12 mouse cellular contexts compared by ENCODE assay signal in genomic region chr13:83988517-83988916, GRCm38 (mm10).
DNase-seq lines count a peak whose midpoint lies in the region; ATAC-seq and TF ChIP-seq lines count a peak whose summit lies in the region.
"Had no signal": no experiment of that assay in that cellular context is flagged by ENCODE, and none has a peak within 500 bp of the region (broad histone marks: within the 10 kb centered on the region; RNA-seq: fewer than 3 reads in every experiment).

No protein-coding gene starts in this region.

- H3K27me3 ChIP-seq in cerebellum, adult 2 months (ENCODE audit: control insufficient read depth, insufficient read depth, low read length), result no peaks in the 10 kb centered on the region
- H3K27me3 ChIP-seq in forebrain, embryonic 15.5 days, result no peaks in the 10 kb centered on the region
- no peaks in the 10 kb centered on the region for H3K27me3 ChIP-seq in midbrain, embryonic 12.5 days
- H3K27me3 ChIP-seq in intestine, postnatal 0 days (replicated peaks; ENCODE audit: control insufficient read depth, insufficient read depth, low read length), result no peaks in the 10 kb centered on the region

- H3K4me3 ChIP-seq in cerebellum, adult 2 months (replicated peaks; ENCODE audit: insufficient read depth, low read depth, low read length), result no peak overlapping the region
- no peak overlapping the region for H3K4me3 ChIP-seq in forebrain, embryonic 15.5 days
- H3K4me3 ChIP-seq in midbrain, embryonic 12.5 days, result no peak overlapping the region
- H3K4me3 ChIP-seq in intestine, postnatal 0 days (ENCODE audit: low read depth, low read length), result no peak overlapping the region
- H3K4me3 ChIP-seq: heart, adult 2 months had no signal

- no peaks in the 10 kb centered on the region for H3K36me3 ChIP-seq in forebrain, embryonic 15.5 days
- H3K36me3 ChIP-seq in midbrain, embryonic 12.5 days, result no peaks in the 10 kb centered on the region
- no peaks in the 10 kb centered on the region for H3K36me3 ChIP-seq in intestine, postnatal 0 days (ENCODE audit: control insufficient read depth, insufficient read depth)

- no peak for TF ChIP-seq POLR2A in cerebellum, adult 2 months (IDR thresholded peaks at IDR 0.05; ENCODE audit: borderline replicate concordance, insufficient read depth, low read length)

- ATAC-seq in cerebellum, adult (ENCODE audit: insufficient number of reproducible peaks, low FRiP score, low TSS enrichment), result peak; percentile 41; the same call in 1 of the 2 replicates
- no peak for ATAC-seq in forebrain, embryonic 15.5 days (replicated peaks)
- ATAC-seq in midbrain, embryonic 12.5 days (ENCODE audit: low FRiP score, low read depth), result no peak
- no peak for ATAC-seq in intestine, postnatal 0 days
- ATAC-seq: liver, postnatal 0 days had no signal

- 20% methylated on average over 4 of the region's 4 CpGs for WGBS in cerebellum, adult 2 months
- WGBS in forebrain, embryonic 15.5 days, result 24% methylated on average over 4 of the region's 4 CpGs
- WGBS in midbrain, embryonic 12.5 days, result 50% methylated on average over 4 of the region's 4 CpGs
- 62% methylated on average over 4 of the region's 4 CpGs for WGBS in intestine, postnatal 0 days

- no peak overlapping the region for H3K9ac ChIP-seq in forebrain, embryonic 15.5 days (replicated peaks)
- no peak overlapping the region for H3K9ac ChIP-seq in midbrain, embryonic 12.5 days (replicated peaks)
- no peak overlapping the region for H3K9ac ChIP-seq in intestine, postnatal 0 days (ENCODE audit: low read depth, low read length)
- H3K9ac ChIP-seq: liver, postnatal 0 days had no signal

- H3K4me2 ChIP-seq in forebrain, embryonic 15.5 days (replicated peaks), result 0 out of 2 replicates have a peak overlapping the region, but pooled peaks have one; percentile 43
- no peak overlapping the region for H3K4me2 ChIP-seq in midbrain, embryonic 12.5 days (replicated peaks)
- no peak overlapping the region for H3K4me2 ChIP-seq in intestine, postnatal 0 days (replicated peaks; ENCODE audit: low read depth)

- peak; percentile 34 to 52 for DNase-seq in cerebellum, adult 2 months
- DNase-seq in urinary bladder, postnatal 36 days (ENCODE audit: low spot score in 2 of 2), result no peak
- no peak for DNase-seq in T-cell, adult 2 months (ENCODE audit: low spot score)
- DNase-seq in embryo, embryonic 11 days, result no peak
- DNase-seq: adrenal gland, postnatal 36 days; heart, adult 2 months; kidney, postnatal 25 days; liver, postnatal 0 days had no signal

- TF ChIP-seq CTCF in cerebellum, adult 2 months (IDR thresholded peaks at IDR 0.05; ENCODE audit: borderline replicate concordance, insufficient read depth, low read depth, low read length), result no peak
- no peak for TF ChIP-seq CTCF in intestine, postnatal 0 days (IDR thresholded peaks at IDR 0.05; ENCODE audit: low read depth)

- peaks cover 11% of the 10 kb centered on the region; the same call in 1 of the 2 replicates for H3K4me1 ChIP-seq in cerebellum, adult 2 months (ENCODE audit: control insufficient read depth, insufficient read depth, low read length)
- H3K4me1 ChIP-seq in forebrain, embryonic 15.5 days, result peaks cover 41% of the 10 kb centered on the region
- H3K4me1 ChIP-seq in midbrain, embryonic 12.5 days, result peaks cover 22% of the 10 kb centered on the region
- H3K4me1 ChIP-seq in intestine, postnatal 0 days (replicated peaks; ENCODE audit: control insufficient read depth, insufficient read depth, low read length), result no peaks in the 10 kb centered on the region

- peak overlapping the region; percentile 86 for H3K27ac ChIP-seq in cerebellum, adult 2 months (ENCODE audit: insufficient read depth, low read length)
- peak overlapping the region; percentile 87 for H3K27ac ChIP-seq in forebrain, embryonic 15.5 days (replicated peaks)
- peak overlapping the region; percentile 68 for H3K27ac ChIP-seq in midbrain, embryonic 12.5 days (replicated peaks)
- H3K27ac ChIP-seq in intestine, postnatal 0 days (ENCODE audit: low read depth, low read length), result no peak overlapping the region
- H3K27ac ChIP-seq: heart, adult 2 months had no signal

- no peaks in the 10 kb centered on the region for H3K9me3 ChIP-seq in forebrain, embryonic 15.5 days
- no peaks in the 10 kb centered on the region for H3K9me3 ChIP-seq in midbrain, embryonic 12.5 days
- no peaks in the 10 kb centered on the region for H3K9me3 ChIP-seq in intestine, postnatal 0 days (ENCODE audit: control insufficient read depth)

Comparison
In these comparisons a context has a peak if more than half of its experiments do, and no peak if none do; other contexts are left out.
1. DNase-seq: peak in cerebellum, adult 2 months (2 of 2); none in urinary bladder, postnatal 36 days (0 of 2), T-cell, adult 2 months (single experiment) and embryo, embryonic 11 days (single experiment).